Mouse (Mus musculus): ENCODE measurements around the gene Mmp15. TPM values are rescaled to one million over a fixed set of nuclear protein-coding genes. Genes with fewer than 3 reads are reported as not detected.
A peak's percentile ranks its signal among the peaks of the same experiment; 100 is the strongest.

The Mmp15 gene
- polyA plus RNA-seq, 1 experiment from 2014 or later = 11.9 TPM

DNA sequence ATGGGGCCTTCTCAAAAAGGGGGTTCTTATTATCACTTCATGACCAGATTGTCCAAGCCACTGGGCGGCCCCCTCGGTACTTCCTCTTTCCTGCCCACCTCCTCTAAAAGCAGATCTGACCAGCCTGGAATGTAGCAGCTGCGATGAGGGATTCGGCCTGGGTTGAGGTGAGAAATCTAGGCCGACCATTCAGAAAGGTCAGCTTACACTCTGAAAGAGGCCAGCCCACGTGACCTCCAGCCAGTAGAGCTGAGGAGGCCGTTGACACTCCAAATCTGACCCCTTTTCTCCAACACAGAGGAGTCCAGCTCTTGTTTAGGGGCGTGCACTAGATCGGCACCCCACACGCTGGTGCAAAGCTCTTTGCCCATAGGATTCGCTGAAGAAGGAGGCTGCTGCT is 44.7 kb downstream of the Mmp15 start:
- Histone ChIP-seq H3K4me1 (replicated peaks; ENCODE audit: control insufficient read depth, insufficient read depth, low read length) (no peaks in the 10 kb centered on the region), H3K4me3 (ENCODE audit: low read depth, low read length) (no peak overlapping the region), H3K9me3 (ENCODE audit: control insufficient read depth) (no peaks in the 10 kb centered on the region), H3K27me3 (replicated peaks; ENCODE audit: control insufficient read depth, insufficient read depth, low read length) (no peaks in the 10 kb centered on the region), H3K4me2 (replicated peaks; ENCODE audit: low read depth) (no peak overlapping the region), H3K27ac (ENCODE audit: low read depth, low read length) (no peak overlapping the region), H3K9ac (ENCODE audit: low read depth, low read length) (no peak overlapping the region), H3K36me3 (ENCODE audit: control insufficient read depth, insufficient read depth) (no peaks in the 10 kb centered on the region)
- WGBS = 61% methylated on average over 11 of the region's 11 CpGs
- no peak for TF ChIP-seq CTCF (IDR thresholded peaks at IDR 0.05; ENCODE audit: low read depth)
- ATAC-seq = no peak

DNA sequence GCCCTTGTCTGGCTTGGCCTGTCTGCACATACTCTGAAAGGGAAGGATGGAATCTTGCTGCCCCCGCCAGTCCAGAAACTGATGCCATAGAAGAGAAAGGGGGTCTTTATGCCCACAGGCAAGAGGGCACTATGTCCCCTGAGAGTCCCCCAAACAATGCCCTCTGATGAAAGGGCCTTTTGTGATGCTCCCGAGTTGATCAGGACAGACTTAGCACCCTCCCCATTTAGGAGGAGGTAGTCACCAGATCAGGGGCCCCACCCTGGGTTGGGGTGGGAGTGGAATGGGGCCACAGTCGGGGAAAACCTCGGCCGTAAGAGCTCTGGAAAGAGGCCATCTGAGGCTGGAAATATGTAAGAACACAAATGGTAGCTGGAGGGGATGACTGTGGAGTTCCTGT is 45.1 kb downstream of the Mmp15 start:
- H3K4me2 ChIP-seq (replicated peaks; ENCODE audit: low read depth) = no peak overlapping the region
- 40% methylated on average over 5 of the region's 5 CpGs for WGBS
- TF ChIP-seq CTCF (IDR thresholded peaks at IDR 0.05; ENCODE audit: low read depth) = no peak
- 0 out of 2 replicates have a peak, but pooled peaks have one; percentile 37 for ATAC-seq
- H3K36me3 ChIP-seq (ENCODE audit: control insufficient read depth, insufficient read depth) = no peaks in the 10 kb centered on the region
- H3K27ac ChIP-seq (ENCODE audit: low read depth, low read length) = no peak overlapping the region
- no peaks in the 10 kb centered on the region for H3K27me3 ChIP-seq (replicated peaks; ENCODE audit: control insufficient read depth, insufficient read depth, low read length)
- H3K9me3 ChIP-seq (ENCODE audit: control insufficient read depth) = no peaks in the 10 kb centered on the region
- no peaks in the 10 kb centered on the region for H3K4me1 ChIP-seq (replicated peaks; ENCODE audit: control insufficient read depth, insufficient read depth, low read length)
- no peak overlapping the region for H3K4me3 ChIP-seq (ENCODE audit: low read depth, low read length)
- no peak overlapping the region for H3K9ac ChIP-seq (ENCODE audit: low read depth, low read length)

DNA sequence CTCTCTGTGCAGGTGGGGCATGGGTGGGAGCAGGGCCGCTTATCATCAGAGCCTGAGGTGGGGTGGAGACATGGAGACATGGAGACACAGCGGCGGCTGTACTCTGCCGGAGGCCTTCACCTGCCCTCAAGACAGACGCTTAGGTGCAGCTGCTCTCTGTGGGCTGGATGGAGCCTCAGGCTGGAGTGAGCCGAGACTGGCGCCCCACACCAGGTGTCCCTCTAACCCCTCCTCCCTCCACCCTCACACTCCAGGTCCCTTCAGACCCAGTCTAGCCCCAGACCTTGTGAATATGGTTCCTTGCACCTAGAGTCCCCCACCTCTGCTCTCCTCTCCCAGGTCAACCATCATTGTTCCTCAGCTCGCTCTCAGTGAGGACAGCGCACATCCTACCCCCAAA is 47.1 kb downstream of the Mmp15 start:
- no peaks in the 10 kb centered on the region for H3K9me3 ChIP-seq (ENCODE audit: control insufficient read depth)

DNA sequence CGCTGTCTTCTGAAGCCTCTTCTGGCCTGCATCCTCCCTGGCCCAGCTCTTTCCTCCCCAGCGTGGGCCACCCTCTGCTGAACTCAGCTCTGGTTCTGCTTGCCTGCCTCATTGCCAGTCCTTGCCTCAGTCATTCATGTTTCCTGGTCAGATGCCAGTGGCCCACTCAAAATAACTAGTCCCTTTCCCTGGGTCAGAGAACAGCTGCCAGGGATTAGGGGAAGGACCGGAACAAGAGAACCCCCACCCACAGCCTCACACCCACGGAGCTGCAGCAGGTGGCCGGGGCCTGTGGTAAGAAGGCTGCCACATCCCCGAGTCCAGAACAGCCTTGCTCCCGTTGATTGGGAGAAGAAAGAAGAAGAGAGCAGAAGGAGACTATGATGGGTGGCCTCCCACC is 49.0 kb downstream of the Mmp15 start:
- no peak for ATAC-seq
- no peak overlapping the region for H3K27ac ChIP-seq (ENCODE audit: low read depth, low read length)
- no peaks in the 10 kb centered on the region for H3K9me3 ChIP-seq (ENCODE audit: control insufficient read depth)
- H3K4me1 ChIP-seq (replicated peaks; ENCODE audit: control insufficient read depth, insufficient read depth, low read length) = no peaks in the 10 kb centered on the region
- TF ChIP-seq CTCF (IDR thresholded peaks at IDR 0.05; ENCODE audit: low read depth) = no peak
- H3K4me2 ChIP-seq (replicated peaks; ENCODE audit: low read depth) = no peak overlapping the region
- H3K27me3 ChIP-seq (replicated peaks; ENCODE audit: control insufficient read depth, insufficient read depth, low read length) = no peaks in the 10 kb centered on the region
- WGBS = 80% methylated on average over 7 of the region's 7 CpGs
- no peak overlapping the region for H3K4me3 ChIP-seq (ENCODE audit: low read depth, low read length)
- no peak overlapping the region for H3K9ac ChIP-seq (ENCODE audit: low read depth, low read length)
- no peaks in the 10 kb centered on the region for H3K36me3 ChIP-seq (ENCODE audit: control insufficient read depth, insufficient read depth)

More for the DNA sequence above, 47.1 kb downstream of the Mmp15 start:
- WGBS = 69% methylated on average over 9 of the region's 9 CpGs
- TF ChIP-seq CTCF (IDR thresholded peaks at IDR 0.05; ENCODE audit: low read depth) = no peak
- Histone ChIP-seq H3K27me3 (replicated peaks; ENCODE audit: control insufficient read depth, insufficient read depth, low read length) (no peaks in the 10 kb centered on the region), H3K36me3 (ENCODE audit: control insufficient read depth, insufficient read depth) (no peaks in the 10 kb centered on the region), H3K27ac (ENCODE audit: low read depth, low read length) (no peak overlapping the region), H3K9ac (ENCODE audit: low read depth, low read length) (no peak overlapping the region), H3K4me1 (replicated peaks; ENCODE audit: control insufficient read depth, insufficient read depth, low read length) (no peaks in the 10 kb centered on the region), H3K4me2 (replicated peaks; ENCODE audit: low read depth) (no peak overlapping the region), H3K4me3 (ENCODE audit: low read depth, low read length) (no peak overlapping the region)
- no peak for ATAC-seq

DNA sequence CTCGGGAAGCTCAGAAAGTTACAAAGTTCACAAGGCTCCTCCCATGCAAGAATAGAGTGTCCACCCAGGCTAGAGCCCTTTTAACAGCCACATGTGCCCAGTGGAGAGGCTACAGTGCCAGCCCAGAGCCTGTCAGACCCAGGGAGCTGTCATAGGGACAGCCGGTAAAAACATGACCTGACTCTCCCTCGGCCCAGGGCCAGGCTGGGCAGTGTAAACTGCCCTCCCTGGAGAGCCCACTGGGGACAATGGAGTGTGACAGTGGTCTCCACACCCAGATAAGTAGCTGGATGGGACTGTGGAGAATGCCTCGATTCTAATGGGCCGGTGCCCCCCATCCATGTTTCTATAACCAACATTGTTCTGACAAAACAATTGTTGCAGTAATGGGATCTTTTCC is 57.5 kb downstream of the Mmp15 start:
- TF ChIP-seq CTCF (IDR thresholded peaks at IDR 0.05; ENCODE audit: low read depth) = no peak
- Histone ChIP-seq H3K27ac (ENCODE audit: low read depth, low read length) (no peak overlapping the region), H3K4me3 (ENCODE audit: low read depth, low read length) (no peak overlapping the region), H3K4me2 (replicated peaks; ENCODE audit: low read depth) (no peak overlapping the region), H3K27me3 (replicated peaks; ENCODE audit: control insufficient read depth, insufficient read depth, low read length) (no peaks in the 10 kb centered on the region), H3K4me1 (replicated peaks; ENCODE audit: control insufficient read depth, insufficient read depth, low read length) (no peaks in the 10 kb centered on the region), H3K9ac (ENCODE audit: low read depth, low read length) (no peak overlapping the region), H3K9me3 (ENCODE audit: control insufficient read depth) (no peaks in the 10 kb centered on the region), H3K36me3 (ENCODE audit: control insufficient read depth, insufficient read depth) (no peaks in the 10 kb centered on the region)
- WGBS = 50% methylated on average over 5 of the region's 5 CpGs
- no peak for ATAC-seq

DNA sequence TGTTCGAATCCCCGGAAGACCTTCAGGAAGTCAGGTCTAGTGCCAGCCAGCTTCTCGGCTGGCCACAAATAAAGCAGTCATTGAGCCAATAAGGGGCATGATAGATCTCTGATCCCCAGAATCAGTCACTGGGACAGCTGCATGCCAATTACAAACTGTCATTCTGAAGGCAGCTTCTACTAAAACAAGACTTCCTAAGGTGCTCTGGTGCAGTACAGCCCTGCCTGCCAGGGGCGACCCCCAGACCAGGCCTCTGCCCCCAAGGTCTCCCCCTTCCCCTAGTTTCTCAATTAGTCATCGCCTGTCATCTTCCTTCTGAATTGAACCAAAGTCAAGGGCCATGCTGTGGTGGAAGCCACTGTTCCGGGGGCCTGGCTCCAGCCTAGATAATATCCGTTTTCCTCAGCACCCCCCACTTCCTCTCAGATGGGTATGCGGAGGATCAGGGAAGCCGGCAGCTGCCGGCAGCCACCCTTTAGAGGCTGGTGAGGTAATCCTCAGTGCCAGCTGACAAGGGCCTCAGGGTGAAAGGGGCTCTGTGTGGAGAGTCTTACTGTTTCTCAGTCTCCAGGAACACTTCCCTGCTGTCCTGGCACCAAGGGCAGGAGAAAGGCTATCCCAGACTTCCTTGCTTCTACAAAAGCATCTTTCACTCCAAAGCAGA is 59.4 kb downstream of the Mmp15 start:
- Histone ChIP-seq H3K4me3 (ENCODE audit: low read depth, low read length) (no peak overlapping the region), H3K27ac (ENCODE audit: low read depth, low read length) (no peak overlapping the region), H3K4me2 (replicated peaks; ENCODE audit: low read depth) (no peak overlapping the region), H3K36me3 (ENCODE audit: control insufficient read depth, insufficient read depth) (no peaks in the 10 kb centered on the region), H3K27me3 (replicated peaks; ENCODE audit: control insufficient read depth, insufficient read depth, low read length) (no peaks in the 10 kb centered on the region), H3K9me3 (ENCODE audit: control insufficient read depth) (no peaks in the 10 kb centered on the region), H3K9ac (ENCODE audit: low read depth, low read length) (no peak overlapping the region), H3K4me1 (replicated peaks; ENCODE audit: control insufficient read depth, insufficient read depth, low read length) (no peaks in the 10 kb centered on the region)
- 52% methylated on average over 10 of the region's 10 CpGs for WGBS
- no peak for TF ChIP-seq CTCF (IDR thresholded peaks at IDR 0.05; ENCODE audit: low read depth)
- no peak for ATAC-seq

Measured in intestine, postnatal 0 days (tissue).